Mouse (Mus musculus): ENCODE results near the gene B3gnt2. TPM values are rescaled to one million over a fixed set of nuclear protein-coding genes. Genes with fewer than 3 reads are reported as not detected.
"Not testable (repeated sequence)": the region's sequence is repeated elsewhere in the genome, so short reads cannot be mapped to it uniquely, and the experiment has no call there.

B3gnt2 gene
- polyA plus RNA-seq, 1 experiment: 35.4 TPM

- Histone ChIP-seq H3K27ac (ENCODE audit: control insufficient read depth, insufficient read depth, low read length) (no peak overlapping the region), H3K4me1 (replicated peaks; ENCODE audit: control insufficient read depth, insufficient read depth, low read length) (no peaks in the 10 kb centered on the region), H3K27me3 (ENCODE audit: control insufficient read depth, insufficient read depth, low read length) (no peaks in the 10 kb centered on the region), H3K36me3 (ENCODE audit: control insufficient read depth, insufficient read depth, low read length) (no peaks in the 10 kb centered on the region), H3K4me3 (ENCODE audit: control insufficient read depth, insufficient read depth, low read length) (no peak overlapping the region)
- TF ChIP-seq CTCF (IDR thresholded peaks at IDR 0.05; ENCODE audit: borderline replicate concordance, control insufficient read depth, extremely low read depth, insufficient read depth, low read length, poor library complexity): no peak
- no peak for TF ChIP-seq POLR2A (IDR thresholded peaks at IDR 0.05; ENCODE audit: control insufficient read depth, extremely low read depth, insufficient read depth, low read length, poor library complexity)
- WGBS: 82% methylated on average over 3 of the region's 3 CpGs
- no peak for DNase-seq
Measured at GRCm38 (mm10) chr11:22741436-22741835, 119.3 kb downstream of the B3gnt2 start.

GRCm38 (mm10) chr11:22739497-22740288 lies 121.1 kb downstream of the B3gnt2 start:
- TF ChIP-seq CTCF (IDR thresholded peaks at IDR 0.05; ENCODE audit: borderline replicate concordance, control insufficient read depth, extremely low read depth, insufficient read depth, low read length, poor library complexity) (no peak), POLR2A (IDR thresholded peaks at IDR 0.05; ENCODE audit: control insufficient read depth, extremely low read depth, insufficient read depth, low read length, poor library complexity) (no peak)
- Histone ChIP-seq H3K27me3 (ENCODE audit: control insufficient read depth, insufficient read depth, low read length) (no peaks in the 10 kb centered on the region), H3K4me3 (ENCODE audit: control insufficient read depth, insufficient read depth, low read length) (no peak overlapping the region), H3K27ac (ENCODE audit: control insufficient read depth, insufficient read depth, low read length) (no peak overlapping the region), H3K36me3 (ENCODE audit: control insufficient read depth, insufficient read depth, low read length) (no peaks in the 10 kb centered on the region), H3K4me1 (replicated peaks; ENCODE audit: control insufficient read depth, insufficient read depth, low read length) (no peaks in the 10 kb centered on the region)
- no peak for DNase-seq
- WGBS: 29% methylated on average over 5 of the region's 5 CpGs

GRCm38 (mm10) chr11:22736521-22737225 lies 124.1 kb downstream of the B3gnt2 start:
- TF ChIP-seq POLR2A (IDR thresholded peaks at IDR 0.05; ENCODE audit: control insufficient read depth, extremely low read depth, insufficient read depth, low read length, poor library complexity) (no peak), CTCF (IDR thresholded peaks at IDR 0.05; ENCODE audit: borderline replicate concordance, control insufficient read depth, extremely low read depth, insufficient read depth, low read length, poor library complexity) (no peak)
- no peak for DNase-seq

GRCm38 (mm10) chr11:22735128-22735527 lies 125.6 kb downstream of the B3gnt2 start:
- not testable (repeated sequence) for H3K36me3 ChIP-seq (ENCODE audit: control insufficient read depth, insufficient read depth, low read length); H3K4me3 ChIP-seq (ENCODE audit: control insufficient read depth, insufficient read depth, low read length); H3K4me1 ChIP-seq (replicated peaks; ENCODE audit: control insufficient read depth, insufficient read depth, low read length); DNase-seq; H3K27me3 ChIP-seq (ENCODE audit: control insufficient read depth, insufficient read depth, low read length); H3K27ac ChIP-seq (ENCODE audit: control insufficient read depth, insufficient read depth, low read length)
- 88% methylated on average over 5 of the region's 5 CpGs for WGBS

More at GRCm38 (mm10) chr11:22736521-22737225, 124.1 kb downstream of the B3gnt2 start:
- H3K27ac ChIP-seq (ENCODE audit: control insufficient read depth, insufficient read depth, low read length): no peak overlapping the region
- H3K36me3 ChIP-seq (ENCODE audit: control insufficient read depth, insufficient read depth, low read length): no peaks in the 10 kb centered on the region
- H3K4me1 ChIP-seq (replicated peaks; ENCODE audit: control insufficient read depth, insufficient read depth, low read length): no peaks in the 10 kb centered on the region
- 94% methylated on average over 7 of the region's 7 CpGs for WGBS
- H3K4me3 ChIP-seq (ENCODE audit: control insufficient read depth, insufficient read depth, low read length): no peak overlapping the region
- H3K27me3 ChIP-seq (ENCODE audit: control insufficient read depth, insufficient read depth, low read length): no peaks in the 10 kb centered on the region

- Histone ChIP-seq H3K27ac (ENCODE audit: control insufficient read depth, insufficient read depth, low read length) (no peak overlapping the region), H3K27me3 (ENCODE audit: control insufficient read depth, insufficient read depth, low read length) (no peaks in the 10 kb centered on the region), H3K36me3 (ENCODE audit: control insufficient read depth, insufficient read depth, low read length) (no peaks in the 10 kb centered on the region), H3K4me1 (replicated peaks; ENCODE audit: control insufficient read depth, insufficient read depth, low read length) (no peaks in the 10 kb centered on the region), H3K4me3 (ENCODE audit: control insufficient read depth, insufficient read depth, low read length) (no peak overlapping the region)
- TF ChIP-seq POLR2A (IDR thresholded peaks at IDR 0.05; ENCODE audit: control insufficient read depth, extremely low read depth, insufficient read depth, low read length, poor library complexity) (no peak), CTCF (IDR thresholded peaks at IDR 0.05; ENCODE audit: borderline replicate concordance, control insufficient read depth, extremely low read depth, insufficient read depth, low read length, poor library complexity) (no peak)
- 90% methylated on average over 6 of the region's 6 CpGs for WGBS
- DNase-seq: no peak
Measured at GRCm38 (mm10) chr11:22733936-22734335, 126.8 kb downstream of the B3gnt2 start.

GRCm38 (mm10) chr11:22732907-22733306 lies 127.9 kb downstream of the B3gnt2 start:
- no peak for DNase-seq
- no peak overlapping the region for H3K4me3 ChIP-seq (ENCODE audit: control insufficient read depth, insufficient read depth, low read length)
- H3K27ac ChIP-seq (ENCODE audit: control insufficient read depth, insufficient read depth, low read length): no peak overlapping the region
- H3K4me1 ChIP-seq (replicated peaks; ENCODE audit: control insufficient read depth, insufficient read depth, low read length): no peaks in the 10 kb centered on the region
- H3K36me3 ChIP-seq (ENCODE audit: control insufficient read depth, insufficient read depth, low read length): no peaks in the 10 kb centered on the region
- TF ChIP-seq POLR2A (IDR thresholded peaks at IDR 0.05; ENCODE audit: control insufficient read depth, extremely low read depth, insufficient read depth, low read length, poor library complexity): no peak
- no peak for TF ChIP-seq CTCF (IDR thresholded peaks at IDR 0.05; ENCODE audit: borderline replicate concordance, control insufficient read depth, extremely low read depth, insufficient read depth, low read length, poor library complexity)
- H3K27me3 ChIP-seq (ENCODE audit: control insufficient read depth, insufficient read depth, low read length): no peaks in the 10 kb centered on the region
- WGBS: 96% methylated on average over 4 of the region's 4 CpGs

Data from thymus, adult 2 months (tissue).